Mouse (Mus musculus) G1E-ER4 (cell line): Measurements from ENCODE around the gene Gm21812. TPM values are rescaled to one million over a fixed set of nuclear protein-coding genes. Genes with fewer than 3 reads are reported as not detected.
"Not testable (repeated sequence)": the region's sequence is repeated elsewhere in the genome, so short reads cannot be mapped to it uniquely, and the experiment has no call there.

ENCODE experiments used
- GATA1 ChIP-seq: IDR thresholded peaks from one replicate; pipeline ENCODE4 v1.8.0; 2012; ENCODE audit warnings: low read length, inconsistent platforms
- polyA plus RNA-seq: library from polyadenylated mRNA; stranded (reverse); fragments of >175 nt; gene quantifications from 2 replicates; pipeline ENCODE4 v1.2.3, GENCODE M21; 2012

Gene Gm21812
- not detected in 2 replicates for polyA plus RNA-seq

DNA sequence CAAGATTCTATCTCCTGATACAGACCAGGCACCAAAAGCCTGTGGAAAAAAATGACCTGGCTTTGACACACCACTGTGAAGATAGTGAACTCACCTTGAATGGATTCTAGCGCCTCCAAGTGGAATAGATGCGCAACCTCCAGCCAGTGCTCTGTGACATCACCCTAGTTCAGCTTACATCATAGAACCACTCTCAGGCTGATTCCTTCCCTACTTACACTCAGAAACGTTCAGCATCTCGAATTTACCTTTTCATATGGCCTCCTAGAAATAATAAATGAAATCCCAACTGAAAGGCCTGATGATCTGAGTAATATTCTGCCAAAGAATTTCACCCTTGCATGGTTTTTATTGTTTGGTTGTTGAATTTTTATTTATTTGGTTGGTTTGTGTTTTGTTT is at the start of gene Gm21812:
Gene Gm21812 (minus strand): TSS at position 101 of the 400 bp plus-strand sequence.
- TF ChIP-seq GATA1: not testable (repeated sequence)

Other genes with a start within 250 kb of the Gm21812 start
- gene Gm21292, start 213.3 kb downstream of the Gm21812 start, polyA plus RNA-seq: not detected in 2 replicates
- not detected in 2 replicates for gene Gm21721, start 145.0 kb downstream of the Gm21812 start, polyA plus RNA-seq
- not detected in 2 replicates for gene Gm21874, start 69.0 kb upstream of the Gm21812 start, polyA plus RNA-seq